Mouse (Mus musculus) heart, embryonic 14.5 days (tissue): ENCODE data around the gene Mepce. TPM values are rescaled to one million over a fixed set of nuclear protein-coding genes. Genes with fewer than 3 reads are reported as not detected.

Experiments
- ATAC-seq: fragments of 200-750 bp; cut with Nextera tagmentation; 2 replicates; pipeline ENCODE4 v1.8.0; 2017; ENCODE audit warnings: low read depth, moderate TSS enrichment; ENCODE audit not compliant: insufficient number of reproducible peaks, insufficient read depth, low FRiP score
- H3K27ac ChIP-seq, 2 experiments: fragments of 200-500 bp in 1 of 2; fragments of 300-500 bp in 1 of 2; sonication (generic) in 1 of 2; replicated peaks in 1 of 2; 2 replicates each; pipeline ENCODE4 v1.5.1; 2012 to 2014; ENCODE audit warnings: low read depth in 2 of 2, low read length in 2 of 2, control low read depth in 1 of 2, mild to moderate bottlenecking in 1 of 2, mixed read lengths in 1 of 2; ENCODE audit not compliant: control insufficient read depth in 1 of 2, insufficient read depth in 1 of 2
- H3K27me3 ChIP-seq: fragments of 300-500 bp; sonication (generic); 2 replicates; pipeline ENCODE4 v1.6.1; 2014; ENCODE audit warnings: mild to moderate bottlenecking, low read length, control low read depth; ENCODE audit not compliant: control insufficient read depth, insufficient read depth
- H3K36me3 ChIP-seq: fragments of 300-500 bp; sonication (generic); 2 replicates; pipeline ENCODE4 v1.6.1; 2014; ENCODE audit warnings: mild to moderate bottlenecking, control low read depth, low read length, mixed read lengths; ENCODE audit not compliant: control insufficient read depth, insufficient read depth
- H3K4me1 ChIP-seq, 2 experiments: fragments of 200-500 bp in 1 of 2; fragments of 300-500 bp in 1 of 2; sonication (generic) in 1 of 2; 2 replicates each; pipeline ENCODE4 v1.6.1; 2012 to 2014; ENCODE audit warnings: low read length in 2 of 2, control low read depth in 1 of 2, mixed read lengths in 1 of 2; ENCODE audit not compliant: control insufficient read depth in 2 of 2, insufficient read depth in 2 of 2
- H3K4me2 ChIP-seq: fragments of 300-500 bp; sonication (generic); 2 replicates; pipeline ENCODE4 v1.6.1; 2014; ENCODE audit warnings: mild to moderate bottlenecking, low read length
- H3K4me3 ChIP-seq, 2 experiments: fragments of 200-500 bp in 1 of 2; fragments of 300-500 bp in 1 of 2; sonication (generic) in 1 of 2; 2 replicates each; pipeline ENCODE4 v1.5.1; 2012 to 2014; ENCODE audit warnings: low read length in 2 of 2, mild to moderate bottlenecking in 2 of 2, control low read depth in 1 of 2, low read depth in 1 of 2, moderate library complexity in 1 of 2; ENCODE audit not compliant: control insufficient read depth in 1 of 2, insufficient read depth in 1 of 2
- H3K9ac ChIP-seq: fragments of 300-500 bp; sonication (generic); 2 replicates; pipeline ENCODE4 v1.6.1; 2014; ENCODE audit warnings: mild to moderate bottlenecking, low read length
- H3K9me3 ChIP-seq: fragments of 300-500 bp; sonication (generic); 2 replicates; pipeline ENCODE4 v1.6.1; 2016; ENCODE audit warnings: low read length, control low read depth; ENCODE audit not compliant: control insufficient read depth
- WGBS: fragments of 180-500 bp; shearing (Covaris S2); extraction: QIAGEN DNeasy Blood & Tissue Kit; methylation state at CpG from one replicate; pipeline ENCODE4 v1.1.7; 2014; 5-methylcytosine and 5-hydroxymethylcytosine counted together
- polyA plus RNA-seq: library from polyadenylated mRNA; unstranded; fragments of >200 nt; fragmentation: Nextera tagmentation; extraction: Ambion mirVana; gene quantifications from 2 replicates; pipeline ENCODE4 v1.2.1, GENCODE M21; 2014

Mepce gene
- polyA plus RNA-seq, 1 experiment from 2014 or later = 9.2 TPM

- no peaks in the 10 kb centered on the region for H3K9me3 ChIP-seq
- H3K4me1 ChIP-seq = peaks cover 16 to 28% of the 10 kb centered on the region in 2 experiments
- no peak for ATAC-seq
- H3K4me2 ChIP-seq = no peak overlapping the region
- H3K4me3 ChIP-seq = no peak overlapping the region
- peaks cover 1% of the 10 kb centered on the region; the same call in 1 of the 2 replicates for H3K36me3 ChIP-seq
- H3K27me3 ChIP-seq = no peaks in the 10 kb centered on the region
- no peak overlapping the region for H3K9ac ChIP-seq
- no peak overlapping the region for H3K27ac ChIP-seq
- 93% methylated on average over 6 of the region's 7 CpGs for WGBS
Observed at GRCm38 (mm10) chr5:137744197-137744596, 43.3 kb downstream of the Mepce start.

- no peaks in the 10 kb centered on the region for H3K36me3 ChIP-seq
- H3K4me1 ChIP-seq = peaks cover 9 to 15% of the 10 kb centered on the region in 2 experiments; a peak in 3 of 4 replicates
- no peak for ATAC-seq
- no peak overlapping the region for H3K4me2 ChIP-seq
- no peaks in the 10 kb centered on the region for H3K27me3 ChIP-seq
- H3K4me3 ChIP-seq = no peak overlapping the region
- 91% methylated on average over 6 of the region's 6 CpGs for WGBS
- H3K9me3 ChIP-seq = no peaks in the 10 kb centered on the region
- H3K9ac ChIP-seq = no peak overlapping the region
- H3K27ac ChIP-seq = no peak overlapping the region
Observed at GRCm38 (mm10) chr5:137742836-137743235, 44.6 kb downstream of the Mepce start.

- H3K4me1 ChIP-seq = peaks cover 7 to 11% of the 10 kb centered on the region in 2 experiments; a peak in 3 of 4 replicates
- H3K9me3 ChIP-seq = no peaks in the 10 kb centered on the region
- 57% methylated on average over 10 of the region's 10 CpGs for WGBS
- no peaks in the 10 kb centered on the region for H3K36me3 ChIP-seq
- peak overlapping the region in 1 of 2 experiments; percentile 66; a peak in 1 of 4 replicates for H3K4me3 ChIP-seq
- H3K27me3 ChIP-seq = no peaks in the 10 kb centered on the region
- H3K4me2 ChIP-seq = peak overlapping the region; percentile 93
- H3K27ac ChIP-seq = no peak overlapping the region
- ATAC-seq = no peak
- H3K9ac ChIP-seq = peak overlapping the region; percentile 78
Observed at GRCm38 (mm10) chr5:137742048-137742447, 45.4 kb downstream of the Mepce start.

GRCm38 (mm10) chr5:137741023-137741931, 46.2 kb downstream of the Mepce start, which contains the start of gene Nyap1:
Gene Nyap1, minus strand, starts transcription at chr5:137741607.
- H3K4me2 ChIP-seq = peak within 1 kb of the TSS; percentile 93
- under 1% methylated on average over 68 of the region's 71 CpGs for WGBS
- no peaks in the 10 kb centered on the region for H3K9me3 ChIP-seq
- no peaks in the 10 kb centered on the region for H3K27me3 ChIP-seq
- peak; percentile 66 for ATAC-seq
- no peaks in the 10 kb centered on the region for H3K36me3 ChIP-seq
- peak within 1 kb of the TSS; percentile 51 to 72; a peak in 3 of 4 replicates for H3K27ac ChIP-seq
- peak within 1 kb of the TSS; percentile 66 to 81 for H3K4me3 ChIP-seq
- H3K4me1 ChIP-seq = peaks cover 7 to 11% of the 10 kb centered on the region in 2 experiments; a peak in 3 of 4 replicates
- peak within 1 kb of the TSS; percentile 78 for H3K9ac ChIP-seq

- H3K27ac ChIP-seq = no peak overlapping the region
- H3K9me3 ChIP-seq = no peaks in the 10 kb centered on the region
- peaks cover 6 to 10% of the 10 kb centered on the region in 2 experiments; a peak in 3 of 4 replicates for H3K4me1 ChIP-seq
- H3K4me2 ChIP-seq = peak overlapping the region; percentile 93
- peak overlapping the region; percentile 66 to 81 for H3K4me3 ChIP-seq
- ATAC-seq = no peak
- WGBS = 22% methylated on average over 11 of the region's 11 CpGs
- peak overlapping the region; percentile 78 for H3K9ac ChIP-seq
- no peaks in the 10 kb centered on the region for H3K27me3 ChIP-seq
- peaks cover 1% of the 10 kb centered on the region; the same call in 1 of the 2 replicates for H3K36me3 ChIP-seq
Observed at GRCm38 (mm10) chr5:137740506-137740905, 46.9 kb downstream of the Mepce start.

GRCm38 (mm10) chr5:137739471-137739870, 48.0 kb downstream of the Mepce start:
- Histone ChIP-seq H3K4me1 (peaks cover 3 to 8% of the 10 kb centered on the region in 2 experiments; a peak in 3 of 4 replicates), H3K4me3 (no peak overlapping the region), H3K27ac (no peak overlapping the region), H3K36me3 (peaks cover 9% of the 10 kb centered on the region; the same call in 1 of the 2 replicates), H3K9me3 (no peaks in the 10 kb centered on the region), H3K9ac (0 out of 2 replicates have a peak overlapping the region, but pooled peaks have one; percentile 8), H3K4me2 (no peak overlapping the region), H3K27me3 (no peaks in the 10 kb centered on the region)
- WGBS = 74% methylated on average over 9 of the region's 9 CpGs
- no peak for ATAC-seq

- H3K9ac ChIP-seq = no peak overlapping the region
- no peak overlapping the region for H3K27ac ChIP-seq
Observed at GRCm38 (mm10) chr5:137738516-137738915, 48.9 kb downstream of the Mepce start.

More at GRCm38 (mm10) chr5:137738516-137738915, 48.9 kb downstream of the Mepce start:
- WGBS = 49% methylated on average over 5 of the region's 5 CpGs
- H3K4me3 ChIP-seq = no peak overlapping the region
- H3K4me1 ChIP-seq = peaks cover 3 to 8% of the 10 kb centered on the region in 2 experiments; a peak in 3 of 4 replicates
- peaks cover 10% of the 10 kb centered on the region; the same call in 1 of the 2 replicates for H3K36me3 ChIP-seq
- no peak overlapping the region for H3K4me2 ChIP-seq
- H3K9me3 ChIP-seq = no peaks in the 10 kb centered on the region
- no peaks in the 10 kb centered on the region for H3K27me3 ChIP-seq
- ATAC-seq = no peak
